Mouse (Mus musculus) heart, postnatal 0 days (tissue): ENCODE measurements around the gene Fryl.

ENCODE experiments used
- CTCF ChIP-seq: IDR thresholded peaks from 2 replicates; pipeline ENCODE4 v1.5.1; 2016; ENCODE audit warnings: antibody characterized with exemption, control low read depth, low read depth
- EP300 ChIP-seq: IDR thresholded peaks from 2 replicates; pipeline ENCODE4 v1.6.1; 2016; ENCODE audit warnings: antibody characterized with exemption, low read depth

DNA sequence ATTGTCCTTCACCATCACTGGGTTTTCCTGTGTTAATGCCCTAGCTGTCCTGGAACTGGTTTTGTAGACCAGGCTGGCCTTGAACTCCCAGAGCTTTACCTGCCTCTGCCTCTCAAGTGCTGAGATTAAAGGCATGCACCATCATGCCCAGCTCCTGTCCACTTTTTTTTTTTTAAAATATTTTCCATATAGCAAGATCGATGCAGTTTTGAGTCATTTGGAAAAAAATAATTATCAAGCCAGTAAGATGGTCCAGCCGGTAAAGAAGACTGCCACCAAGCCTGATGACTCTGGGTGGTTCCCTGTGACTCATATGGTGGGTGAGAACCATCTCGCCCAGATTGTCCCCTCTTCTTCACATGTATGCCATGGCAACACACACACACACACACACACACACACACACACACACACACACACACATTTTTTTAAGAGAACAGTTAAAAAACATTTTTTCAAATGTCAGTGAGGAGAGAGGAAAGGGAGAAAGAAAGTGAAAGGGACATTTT is 29.1 kb upstream of the Fryl start:
- TF ChIP-seq CTCF (no peak), EP300 (no peak)
